Mouse (Mus musculus): Measurements from ENCODE around the gene Zfp3.

Gene Zfp3

DNA sequence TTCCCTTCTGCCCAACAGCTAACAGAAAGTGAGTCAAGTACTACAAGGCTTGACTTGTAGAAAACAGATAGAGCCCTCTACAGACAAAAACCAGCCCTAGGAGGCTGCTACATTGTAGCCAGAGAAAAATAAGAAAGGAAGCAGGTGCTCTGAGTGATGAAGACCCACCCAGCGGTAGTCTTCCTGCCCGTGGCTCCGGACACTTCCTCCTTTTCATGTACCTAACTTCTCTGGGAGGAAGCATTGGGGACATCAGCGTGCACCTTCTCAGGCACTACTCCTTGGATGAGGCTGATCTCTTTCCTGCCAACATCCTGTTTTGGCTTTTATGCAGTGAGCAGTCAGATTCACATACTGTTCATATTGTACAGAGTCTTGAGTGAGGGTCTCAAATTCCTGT, 42.7 kb downstream of the Zfp3 start:
- DNase-seq (ENCODE audit: extremely low read depth, low read depth), result peak; percentile 16

GRCm38 (mm10) chr11:70807630-70808029, 43.6 kb downstream of the Zfp3 start:
- no peak for DNase-seq (ENCODE audit: extremely low read depth, low read depth)

- no peak for DNase-seq (ENCODE audit: extremely low read depth, low read depth)
These were observed 44.1 kb downstream of the Zfp3 start for GRCm38 (mm10) chr11:70808101-70808500.

DNA sequence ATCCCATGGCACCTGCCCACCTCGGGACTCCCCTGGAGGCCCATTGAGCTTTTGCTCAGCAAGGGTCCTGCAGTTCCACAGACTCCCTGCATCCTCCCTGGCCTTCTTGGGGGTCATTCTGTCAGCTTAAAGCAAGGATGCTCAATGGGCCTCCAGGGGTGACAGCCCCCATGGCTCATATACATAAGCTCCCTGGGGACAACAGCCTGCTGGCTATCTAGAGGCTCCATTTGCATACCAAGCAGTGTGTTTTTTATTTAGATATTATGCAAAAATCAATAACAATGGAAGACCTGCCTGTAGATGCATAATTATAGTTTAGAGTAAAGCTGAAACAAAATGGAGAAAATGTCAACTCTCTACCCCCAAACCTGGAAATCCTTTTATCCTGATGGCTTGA, 45.0 kb downstream of the Zfp3 start:
- no peak for DNase-seq (ENCODE audit: extremely low read depth, low read depth)

- no peak for DNase-seq (ENCODE audit: extremely low read depth, low read depth)
These were observed 47.0 kb downstream of the Zfp3 start for GRCm38 (mm10) chr11:70811041-70811440.

GRCm38 (mm10) chr11:70811471-70812240, 47.6 kb downstream of the Zfp3 start:
- DNase-seq (ENCODE audit: extremely low read depth, low read depth), result no peak

- peak; percentile 21 for DNase-seq (ENCODE audit: extremely low read depth, low read depth)
These were observed 48.4 kb downstream of the Zfp3 start, which contains the start of gene Scimp for GRCm38 (mm10) chr11:70812365-70812764. Gene Scimp, minus strand, starts transcription at chr11:70812586.

DNA sequence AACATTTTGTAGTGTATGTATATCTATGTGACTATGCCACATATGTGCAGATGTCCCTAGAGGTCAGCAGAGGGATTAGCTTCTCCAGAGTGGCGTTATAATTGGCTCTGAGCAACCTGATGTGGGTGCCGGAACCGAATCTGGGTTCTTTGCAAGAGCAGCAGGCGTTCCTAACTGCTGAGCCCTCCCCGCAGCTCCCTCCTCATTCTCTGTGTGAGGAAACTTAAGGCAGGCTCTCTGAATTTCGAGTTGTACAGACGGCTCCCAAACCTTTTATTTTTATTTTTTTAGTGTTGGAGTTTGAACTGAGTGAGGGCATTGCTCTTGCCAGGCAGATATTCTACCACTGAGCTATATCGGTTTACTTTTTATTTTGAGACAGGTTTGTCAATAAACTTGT, 51.1 kb downstream of the Zfp3 start:
- no peak for DNase-seq (ENCODE audit: extremely low read depth, low read depth)

DNA sequence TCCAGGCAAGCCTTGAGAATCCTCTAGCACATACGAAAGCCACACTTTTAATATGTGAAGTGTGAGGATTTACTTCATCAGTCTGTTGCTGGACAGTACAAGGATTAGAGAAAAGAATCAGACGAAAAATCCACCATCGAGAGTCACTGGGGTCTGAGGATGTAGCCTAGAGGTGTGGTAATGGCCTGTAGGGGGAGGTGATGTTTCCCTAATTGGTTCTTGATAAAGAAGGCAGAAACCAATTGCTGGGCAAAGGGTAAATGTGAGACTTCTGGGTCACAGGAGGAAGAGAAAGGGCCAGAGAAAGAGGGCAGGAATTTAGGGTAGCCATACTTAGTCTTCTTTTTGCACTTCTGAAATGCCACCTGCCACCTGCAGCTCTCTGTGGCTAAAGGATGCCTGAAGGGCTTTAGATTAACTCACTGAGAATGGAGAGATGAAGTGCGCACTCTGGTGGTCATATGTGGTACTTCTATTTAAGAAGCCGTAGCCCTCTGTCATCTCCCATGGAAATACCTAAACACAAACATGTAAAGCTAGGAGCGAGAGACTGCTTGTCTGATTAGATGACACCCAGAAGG, 51.6 kb downstream of the Zfp3 start:
- DNase-seq (ENCODE audit: extremely low read depth, low read depth), result peak; percentile 67

DNA sequence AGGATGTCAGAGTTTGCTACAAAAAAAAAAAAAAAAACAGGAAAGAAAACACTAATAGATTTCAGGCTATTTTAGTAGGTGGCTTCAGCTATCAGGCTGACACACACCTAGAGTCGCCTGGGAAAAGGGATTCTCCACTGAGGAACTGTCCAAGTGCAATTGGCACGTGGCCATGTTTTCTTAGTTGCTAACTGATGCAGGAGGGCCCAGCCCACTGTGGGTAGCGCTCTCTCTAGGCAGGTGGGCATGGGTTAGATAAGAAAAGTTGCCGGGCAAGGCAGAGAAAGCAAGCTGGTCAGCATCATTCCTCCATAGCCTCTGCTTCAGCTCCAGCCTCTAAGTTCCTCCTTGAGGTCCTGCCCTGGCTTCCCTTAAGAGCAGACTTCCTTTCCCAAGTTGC, 52.8 kb downstream of the Zfp3 start:
- DNase-seq (ENCODE audit: extremely low read depth, low read depth), result no peak

GRCm38 (mm10) chr11:70820120-70820519, 56.1 kb downstream of the Zfp3 start:
- no peak for DNase-seq (ENCODE audit: extremely low read depth, low read depth)

DNA sequence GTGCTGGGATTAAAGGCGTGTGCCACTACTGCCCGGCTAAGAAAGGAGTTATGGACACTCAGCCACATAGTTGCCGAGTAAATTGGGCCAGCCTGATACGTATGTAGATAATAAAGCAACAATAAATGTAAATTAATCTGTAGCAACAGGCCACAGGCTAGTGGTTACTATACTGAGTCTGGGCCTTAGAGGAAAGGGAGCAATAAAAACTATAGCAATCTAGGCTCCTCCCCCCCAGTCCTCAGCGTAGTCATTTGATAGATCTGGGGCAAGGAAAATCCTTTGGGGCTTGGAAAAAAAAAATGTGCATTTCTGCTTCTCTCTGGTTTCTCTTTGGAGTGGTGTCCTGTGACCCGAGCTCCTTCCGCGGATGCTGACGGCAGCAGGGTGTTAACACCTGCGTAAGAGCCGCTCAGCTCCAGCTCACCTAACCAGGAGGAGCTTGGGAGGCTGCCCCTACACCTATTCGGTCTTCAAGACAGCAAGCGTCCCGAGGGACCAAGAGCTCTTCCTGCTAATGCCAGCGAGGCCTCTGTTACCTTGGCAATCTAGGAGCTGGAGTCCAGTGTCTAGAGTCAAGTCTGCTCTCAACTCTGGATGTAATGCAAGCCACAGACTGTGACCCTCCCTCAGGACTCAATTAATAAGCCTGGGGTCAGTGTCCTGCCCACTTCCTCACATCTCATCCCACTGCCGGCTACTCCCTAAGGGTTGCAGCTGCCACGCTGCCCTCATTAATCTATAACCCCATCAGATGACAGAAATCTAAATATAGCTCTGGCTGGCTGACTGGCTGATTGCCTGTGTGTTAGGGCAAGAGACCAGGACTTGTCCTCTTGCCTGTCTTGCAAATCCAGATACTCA, 58.0 kb downstream of the Zfp3 start:
- no peak for DNase-seq (ENCODE audit: extremely low read depth, low read depth)
